Mouse (Mus musculus) liver, adult 2 months (tissue): ENCODE results near the gene Odf3l1.

Source experiments
- CTCF ChIP-seq: fragments of 200-500 bp; IDR thresholded peaks from 2 replicates; pipeline ENCODE4 v1.5.1; 2011; ENCODE audit warnings: low read depth, low read length, control low read depth
- POLR2A ChIP-seq: fragments of 200-500 bp; IDR thresholded peaks from 2 replicates; pipeline ENCODE4 v1.6.1; 2011; ENCODE audit warnings: low read length, control low read depth; ENCODE audit not compliant: insufficient read depth; ENCODE audit errors: extremely low read depth

- no peak for TF ChIP-seq CTCF
- TF ChIP-seq POLR2A: no peak
Observed at GRCm38 (mm10) chr9:56903662-56904061, 39.2 kb upstream of the Odf3l1 start.
